Mouse (Mus musculus): ENCODE results near the gene Nfil3. TPM values are rescaled to one million over a fixed set of nuclear protein-coding genes. Genes with fewer than 3 reads are reported as not detected.

The Nfil3 gene
- polyA plus RNA-seq, 1 experiment from 2014 or later: 31.3 TPM

DNA sequence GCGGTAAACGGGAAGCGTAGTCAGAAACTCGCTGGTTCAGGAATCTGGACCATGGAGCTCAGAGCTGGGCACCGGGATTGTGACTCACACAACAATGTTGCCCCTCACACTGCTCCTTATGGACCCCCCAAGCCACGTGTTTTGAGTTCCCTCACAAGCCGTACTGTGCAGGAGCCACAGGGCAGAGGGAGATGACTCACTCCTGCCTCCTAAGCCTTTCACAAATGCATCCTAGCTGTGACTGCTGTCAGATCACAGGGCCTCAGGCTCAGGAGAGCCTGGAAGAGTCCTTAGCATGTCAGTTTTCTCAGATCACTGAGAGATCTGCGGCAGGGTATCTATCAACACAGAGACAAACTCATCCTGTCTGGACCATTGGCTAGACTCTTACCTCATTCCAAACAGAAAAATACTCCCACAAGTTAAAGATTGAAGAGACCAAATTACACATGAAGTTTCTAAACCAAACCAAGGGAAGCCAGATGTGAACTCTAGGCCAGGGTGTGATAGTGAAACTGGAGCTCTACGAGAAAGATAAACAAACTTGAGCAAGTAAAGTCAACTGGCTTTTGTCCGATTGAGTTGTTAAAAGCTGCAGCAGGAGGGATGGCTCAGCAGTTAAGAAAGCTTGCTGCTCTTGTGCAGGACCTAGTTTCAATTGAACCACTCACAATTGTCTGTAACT is 13.5 kb upstream of the Nfil3 start:
- ATAC-seq (ENCODE audit: insufficient number of reproducible peaks, low FRiP score, low TSS enrichment, low read depth): no peak
- WGBS: 72% methylated on average over 10 of the region's 10 CpGs
- no peaks in the 10 kb centered on the region for H3K27me3 ChIP-seq (ENCODE audit: control insufficient read depth, insufficient read depth, low read length)
- no peaks in the 10 kb centered on the region for H3K4me1 ChIP-seq (ENCODE audit: control insufficient read depth, insufficient read depth, low read length)
- no peaks in the 10 kb centered on the region for H3K36me3 ChIP-seq (ENCODE audit: control insufficient read depth, insufficient read depth, low read length)
- no peak overlapping the region for H3K4me3 ChIP-seq (ENCODE audit: low read depth, low read length)
- no peaks in the 10 kb centered on the region; the same call in 1 of the 2 replicates for H3K9me3 ChIP-seq (ENCODE audit: control insufficient read depth, low read length)
- DNase-seq (ENCODE audit: low spot score): no peak
- H3K9ac ChIP-seq (ENCODE audit: low read length): no peak overlapping the region
- no peak overlapping the region for H3K27ac ChIP-seq (replicated peaks; ENCODE audit: low read depth, low read length)
- H3K4me2 ChIP-seq (ENCODE audit: low read depth, severe bottlenecking): no peak overlapping the region

DNA sequence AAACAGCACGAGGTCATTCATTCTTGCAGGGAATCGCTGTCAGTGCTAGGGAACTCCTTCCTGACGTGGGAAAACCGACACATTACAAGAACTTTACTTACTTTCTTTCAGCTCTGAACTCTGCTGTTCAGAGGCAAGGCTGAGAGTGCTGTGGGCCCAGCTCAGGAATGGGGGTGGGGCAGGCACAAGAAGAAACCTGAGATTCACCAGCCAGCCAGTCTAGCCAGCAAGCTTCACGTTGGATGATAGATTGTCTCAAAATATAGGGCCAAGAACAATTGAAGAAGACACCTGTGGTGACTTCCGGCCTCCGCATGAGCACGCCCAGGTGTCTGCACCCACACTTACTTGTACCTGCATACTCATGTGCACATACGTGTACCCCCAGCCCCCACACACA is 9.3 kb upstream of the Nfil3 start:
- H3K4me3 ChIP-seq (ENCODE audit: low read depth, low read length): no peak overlapping the region
- H3K36me3 ChIP-seq (ENCODE audit: control insufficient read depth, insufficient read depth, low read length): no peaks in the 10 kb centered on the region
- H3K4me2 ChIP-seq (ENCODE audit: low read depth, severe bottlenecking): no peak overlapping the region
- H3K4me1 ChIP-seq (ENCODE audit: control insufficient read depth, insufficient read depth, low read length): no peaks in the 10 kb centered on the region
- H3K27ac ChIP-seq (replicated peaks; ENCODE audit: low read depth, low read length): peak overlapping the region; percentile 0; the same call in 1 of the 2 replicates
- ATAC-seq (ENCODE audit: insufficient number of reproducible peaks, low FRiP score, low TSS enrichment, low read depth): no peak
- no peaks in the 10 kb centered on the region for H3K27me3 ChIP-seq (ENCODE audit: control insufficient read depth, insufficient read depth, low read length)
- 43% methylated on average over 9 of the region's 9 CpGs for WGBS
- no peaks in the 10 kb centered on the region; the same call in 1 of the 2 replicates for H3K9me3 ChIP-seq (ENCODE audit: control insufficient read depth, low read length)
- DNase-seq (ENCODE audit: low spot score): peak; percentile 67
- no peak overlapping the region for H3K9ac ChIP-seq (ENCODE audit: low read length)

DNA sequence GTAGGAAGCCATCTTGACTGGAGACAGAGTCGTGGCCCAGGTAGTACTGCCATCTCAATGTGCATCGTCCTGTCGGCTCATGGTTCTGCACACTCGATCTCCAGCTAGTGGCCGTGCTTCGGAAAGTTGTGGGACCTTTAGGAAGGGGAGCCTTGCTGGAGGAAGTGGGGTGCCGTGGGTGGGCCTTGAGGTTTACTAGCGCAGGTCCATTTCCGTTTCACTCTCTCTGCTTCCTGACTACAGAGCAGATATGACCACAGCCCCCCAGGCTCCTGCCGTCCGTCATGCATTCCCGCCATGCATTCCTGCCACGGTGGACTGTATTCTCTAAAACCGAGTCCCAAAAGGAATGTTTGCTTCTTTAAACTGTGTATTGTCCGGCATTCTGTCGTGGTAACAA is 8.1 kb upstream of the Nfil3 start:
- Histone ChIP-seq H3K27me3 (ENCODE audit: control insufficient read depth, insufficient read depth, low read length) (no peaks in the 10 kb centered on the region), H3K9ac (ENCODE audit: low read length) (no peak overlapping the region), H3K27ac (replicated peaks; ENCODE audit: low read depth, low read length) (no peak overlapping the region), H3K36me3 (ENCODE audit: control insufficient read depth, insufficient read depth, low read length) (no peaks in the 10 kb centered on the region), H3K4me2 (ENCODE audit: low read depth, severe bottlenecking) (no peak overlapping the region), H3K9me3 (ENCODE audit: control insufficient read depth, low read length) (no peaks in the 10 kb centered on the region; the same call in 1 of the 2 replicates), H3K4me1 (ENCODE audit: control insufficient read depth, insufficient read depth, low read length) (no peaks in the 10 kb centered on the region), H3K4me3 (ENCODE audit: low read depth, low read length) (no peak overlapping the region)
- DNase-seq (ENCODE audit: low spot score) (no peak), ATAC-seq (ENCODE audit: insufficient number of reproducible peaks, low FRiP score, low TSS enrichment, low read depth) (no peak)
- 87% methylated on average over 16 of the region's 16 CpGs for WGBS

DNA sequence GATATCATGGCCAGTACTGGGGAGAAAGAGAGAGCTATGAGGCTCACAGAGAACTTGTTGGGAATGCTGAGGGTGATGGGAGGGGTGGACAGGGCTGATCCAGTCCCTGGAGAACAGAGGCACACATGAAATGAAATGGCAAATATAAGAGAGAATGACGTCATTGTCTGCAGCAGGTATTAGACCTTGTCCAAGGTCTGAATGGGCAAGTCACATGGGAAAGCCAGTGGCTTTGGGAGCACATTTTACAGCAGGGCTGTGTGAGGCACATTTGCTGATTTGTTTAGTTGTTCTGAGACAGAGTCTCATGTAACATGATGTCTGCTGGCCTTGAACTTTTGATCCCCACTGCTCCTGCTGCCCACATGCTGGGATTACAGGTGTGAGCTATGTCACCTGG is 7.0 kb upstream of the Nfil3 start:
- Histone ChIP-seq H3K27me3 (ENCODE audit: control insufficient read depth, insufficient read depth, low read length) (no peaks in the 10 kb centered on the region), H3K4me2 (ENCODE audit: low read depth, severe bottlenecking) (no peak overlapping the region), H3K36me3 (ENCODE audit: control insufficient read depth, insufficient read depth, low read length) (no peaks in the 10 kb centered on the region), H3K9me3 (ENCODE audit: control insufficient read depth, low read length) (no peaks in the 10 kb centered on the region; the same call in 1 of the 2 replicates), H3K27ac (replicated peaks; ENCODE audit: low read depth, low read length) (no peak overlapping the region), H3K4me3 (ENCODE audit: low read depth, low read length) (no peak overlapping the region), H3K9ac (ENCODE audit: low read length) (no peak overlapping the region), H3K4me1 (ENCODE audit: control insufficient read depth, insufficient read depth, low read length) (no peaks in the 10 kb centered on the region)
- 86% methylated on average over 1 of the region's 1 CpGs for WGBS
- DNase-seq (ENCODE audit: low spot score): no peak
- no peak for ATAC-seq (ENCODE audit: insufficient number of reproducible peaks, low FRiP score, low TSS enrichment, low read depth)

DNA sequence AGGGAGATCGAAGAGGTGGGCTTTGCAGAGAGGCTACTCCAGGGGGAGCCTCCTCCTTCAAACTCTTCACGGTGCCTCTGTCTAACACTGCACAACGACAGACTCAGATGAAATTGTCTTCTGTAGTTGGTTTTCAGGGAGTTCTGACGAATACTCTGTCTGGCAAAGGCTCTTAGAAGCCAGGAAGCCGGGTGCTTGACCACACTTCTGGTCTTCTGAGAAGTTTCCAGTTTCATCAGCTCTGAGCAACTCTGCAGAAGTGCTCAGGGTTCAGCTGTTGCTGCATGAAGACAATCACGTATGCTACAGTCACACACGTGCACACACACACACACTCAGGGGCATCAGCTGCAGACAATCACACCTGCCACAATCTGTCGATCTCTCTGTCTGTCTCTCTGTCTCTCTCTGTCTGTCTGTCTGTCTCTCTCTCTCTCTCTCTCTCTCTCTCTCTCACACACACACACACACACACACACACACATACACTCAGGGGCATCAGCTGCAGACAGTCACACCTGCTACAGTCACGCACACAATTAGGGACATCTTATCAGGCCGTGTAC is 5.4 kb upstream of the Nfil3 start:
- no peaks in the 10 kb centered on the region; the same call in 1 of the 2 replicates for H3K9me3 ChIP-seq (ENCODE audit: control insufficient read depth, low read length)
- H3K27me3 ChIP-seq (ENCODE audit: control insufficient read depth, insufficient read depth, low read length): peaks cover 2% of the 10 kb centered on the region; the same call in 1 of the 2 replicates
- H3K9ac ChIP-seq (ENCODE audit: low read length): no peak overlapping the region
- no peak overlapping the region for H3K27ac ChIP-seq (replicated peaks; ENCODE audit: low read depth, low read length)
- peaks cover 5% of the 10 kb centered on the region; the same call in 1 of the 2 replicates for H3K4me1 ChIP-seq (ENCODE audit: control insufficient read depth, insufficient read depth, low read length)
- ATAC-seq (ENCODE audit: insufficient number of reproducible peaks, low FRiP score, low TSS enrichment, low read depth) (no peak), DNase-seq (ENCODE audit: low spot score) (no peak)
- no peak overlapping the region for H3K4me2 ChIP-seq (ENCODE audit: low read depth, severe bottlenecking)
- H3K36me3 ChIP-seq (ENCODE audit: control insufficient read depth, insufficient read depth, low read length): no peaks in the 10 kb centered on the region
- H3K4me3 ChIP-seq (ENCODE audit: low read depth, low read length): no peak overlapping the region
- WGBS: 74% methylated on average over 10 of the region's 10 CpGs

DNA sequence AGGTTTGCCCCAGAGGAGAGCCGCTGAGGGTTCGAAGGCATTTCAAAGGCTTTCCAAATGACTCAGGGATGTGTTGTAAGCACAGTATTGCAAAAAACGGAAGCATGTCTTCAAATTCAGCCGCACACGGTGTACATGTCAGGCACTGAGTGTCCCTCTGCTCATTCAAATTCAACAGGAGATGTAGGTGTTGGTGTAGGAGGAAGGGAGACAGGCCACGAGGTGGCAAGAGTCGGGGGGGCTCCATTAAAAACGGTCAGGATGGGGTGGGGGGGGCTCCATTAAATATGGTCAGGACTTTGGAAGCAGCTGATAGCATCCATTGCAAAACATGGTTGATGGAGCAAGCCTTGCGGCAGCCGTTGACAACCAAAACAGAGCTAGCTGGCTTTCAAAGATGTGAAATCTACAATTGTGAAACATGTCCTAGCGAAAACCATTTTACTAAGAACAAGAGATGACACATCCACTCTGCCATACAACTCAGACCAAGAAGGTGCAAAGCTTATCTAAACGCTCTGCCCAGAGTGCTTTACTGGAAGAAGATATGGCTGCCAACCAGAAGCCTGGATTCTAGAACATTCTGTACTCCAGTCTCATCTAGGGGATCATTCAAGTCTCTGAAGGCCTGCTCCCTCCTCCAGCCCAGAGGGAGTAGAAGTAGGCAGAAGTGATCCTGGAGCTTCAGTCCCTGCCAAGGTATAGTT is 4.8 kb upstream of the Nfil3 start:
- WGBS: 83% methylated on average over 12 of the region's 12 CpGs
- H3K9me3 ChIP-seq (ENCODE audit: control insufficient read depth, low read length): no peaks in the 10 kb centered on the region
- no peak overlapping the region for H3K4me2 ChIP-seq (ENCODE audit: low read depth, severe bottlenecking)
- H3K36me3 ChIP-seq (ENCODE audit: control insufficient read depth, insufficient read depth, low read length): no peaks in the 10 kb centered on the region
- ATAC-seq (ENCODE audit: insufficient number of reproducible peaks, low FRiP score, low TSS enrichment, low read depth) (no peak), DNase-seq (ENCODE audit: low spot score) (no peak)
- H3K27ac ChIP-seq (replicated peaks; ENCODE audit: low read depth, low read length): no peak overlapping the region
- no peak overlapping the region for H3K4me3 ChIP-seq (ENCODE audit: low read depth, low read length)
- H3K4me1 ChIP-seq (ENCODE audit: control insufficient read depth, insufficient read depth, low read length): peaks cover 5% of the 10 kb centered on the region; the same call in 1 of the 2 replicates
- H3K9ac ChIP-seq (ENCODE audit: low read length): no peak overlapping the region
- peaks cover 2% of the 10 kb centered on the region; the same call in 1 of the 2 replicates for H3K27me3 ChIP-seq (ENCODE audit: control insufficient read depth, insufficient read depth, low read length)

DNA sequence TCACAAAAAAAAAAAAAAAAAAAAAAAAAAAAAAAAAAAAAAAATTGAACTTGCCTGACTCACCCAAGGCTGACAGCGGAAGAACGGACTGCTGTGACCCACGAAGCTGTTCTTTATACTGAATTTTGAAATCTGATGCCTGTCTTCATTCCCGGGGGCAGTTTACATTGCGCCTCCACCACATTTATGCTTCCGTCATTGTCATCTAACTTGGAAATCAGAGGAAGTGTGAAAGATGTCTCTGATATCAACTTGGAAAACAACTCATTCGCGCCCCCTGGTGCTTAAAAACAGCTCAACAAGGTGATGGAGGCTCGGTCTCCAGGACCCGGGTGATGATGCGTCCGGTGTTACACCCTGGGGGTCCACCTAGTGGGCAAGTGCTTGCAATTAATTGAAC is 1.8 kb upstream of the Nfil3 start:
- no peak overlapping the region for H3K27ac ChIP-seq (replicated peaks; ENCODE audit: low read depth, low read length)
- H3K4me2 ChIP-seq (ENCODE audit: low read depth, severe bottlenecking): peak overlapping the region; percentile 98
- peaks cover 12% of the 10 kb centered on the region for H3K4me1 ChIP-seq (ENCODE audit: control insufficient read depth, insufficient read depth, low read length)
- peaks cover 2% of the 10 kb centered on the region; the same call in 1 of the 2 replicates for H3K27me3 ChIP-seq (ENCODE audit: control insufficient read depth, insufficient read depth, low read length)
- under 1% methylated on average over 12 of the region's 12 CpGs for WGBS
- no peaks in the 10 kb centered on the region for H3K36me3 ChIP-seq (ENCODE audit: control insufficient read depth, insufficient read depth, low read length)
- ATAC-seq (ENCODE audit: insufficient number of reproducible peaks, low FRiP score, low TSS enrichment, low read depth): no peak
- DNase-seq (ENCODE audit: low spot score): peak; percentile 96
- no peaks in the 10 kb centered on the region for H3K9me3 ChIP-seq (ENCODE audit: control insufficient read depth, low read length)
- no peak overlapping the region for H3K9ac ChIP-seq (ENCODE audit: low read length)
- no peak overlapping the region for H3K4me3 ChIP-seq (ENCODE audit: low read depth, low read length)

DNA sequence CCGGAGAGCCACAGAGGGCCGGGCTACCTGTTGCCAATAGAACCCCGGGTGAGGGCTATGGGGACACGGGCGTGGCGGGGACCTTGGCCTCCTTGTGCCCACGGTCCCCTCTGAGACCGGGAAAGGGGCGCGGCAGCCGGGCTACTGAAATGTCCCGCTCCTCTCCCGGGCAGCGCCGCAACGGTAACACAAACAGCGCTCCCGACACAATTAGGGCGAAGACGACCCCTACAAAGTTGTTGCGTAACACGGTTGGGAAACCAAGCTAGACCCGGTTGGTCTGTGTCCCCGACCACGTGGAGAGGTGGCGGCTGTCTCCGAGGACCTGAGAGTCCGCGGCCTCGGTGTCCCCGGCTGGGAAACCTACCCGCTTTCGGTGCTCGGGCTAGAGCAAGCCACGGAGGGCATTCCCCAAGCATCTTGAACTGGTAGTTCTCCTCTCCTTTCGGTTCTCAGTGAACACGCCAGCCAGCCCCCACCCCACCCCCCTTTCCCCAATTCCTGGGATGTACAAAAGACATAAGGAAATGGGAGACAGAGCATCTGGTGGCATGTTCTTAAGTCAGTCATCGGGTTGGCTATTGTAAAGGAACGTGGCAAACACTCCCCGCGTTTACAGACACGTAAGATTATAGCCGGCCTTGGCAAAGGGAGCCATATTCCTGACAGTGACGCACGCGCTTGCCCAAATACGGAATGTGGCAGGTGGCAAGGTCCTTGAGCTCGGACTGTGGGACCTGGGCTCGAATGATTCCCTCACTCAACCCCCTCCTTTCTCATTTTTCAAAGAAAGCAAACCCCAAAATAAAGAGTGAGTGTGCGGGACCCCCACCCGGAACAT is 788 bp upstream of the Nfil3 start:
- Histone ChIP-seq H3K36me3 (ENCODE audit: control insufficient read depth, insufficient read depth, low read length) (no peaks in the 10 kb centered on the region), H3K9ac (ENCODE audit: low read length) (peak overlapping the region; percentile 56), H3K4me2 (ENCODE audit: low read depth, severe bottlenecking) (peak overlapping the region; percentile 98), H3K4me1 (ENCODE audit: control insufficient read depth, insufficient read depth, low read length) (peaks cover 22% of the 10 kb centered on the region), H3K4me3 (ENCODE audit: low read depth, low read length) (peak overlapping the region; percentile 75), H3K27ac (replicated peaks; ENCODE audit: low read depth, low read length) (no peak overlapping the region; the same call in 1 of the 2 replicates), H3K27me3 (ENCODE audit: control insufficient read depth, insufficient read depth, low read length) (peaks cover 2% of the 10 kb centered on the region; the same call in 1 of the 2 replicates), H3K9me3 (ENCODE audit: control insufficient read depth, low read length) (no peaks in the 10 kb centered on the region)
- 2% methylated on average over 51 of the region's 51 CpGs for WGBS
- DNase-seq (ENCODE audit: low spot score) (peak; percentile 71), ATAC-seq (ENCODE audit: insufficient number of reproducible peaks, low FRiP score, low TSS enrichment, low read depth) (peak; percentile 11; the same call in 1 of the 2 replicates)

Data from limb, embryonic 11.5 days (tissue).